Mouse (Mus musculus): ENCODE results near the gene Olfr568. TPM values are rescaled to one million over a fixed set of nuclear protein-coding genes. Genes with fewer than 3 reads are reported as not detected.
A peak's percentile ranks its signal among the peaks of the same experiment; 100 is the strongest.

Olfr568 gene
- not detected for total RNA-seq (2021)
- long read RNA-seq, experiment 1: 0 reads
- long read RNA-seq, experiment 2: 0 reads

GRCm38 (mm10) chr7:102876822-102877221 is at the start of gene Olfr568:
Gene Olfr568 (plus strand): TSS chr7:102877122.
- no peak for DNase-seq (ENCODE audit: low spot score in 2 of 2)

GRCm38 (mm10) chr7:102855807-102856206 is 21.1 kb upstream of the Olfr568 start:
- no peak for DNase-seq (ENCODE audit: low spot score in 2 of 2)

DNA sequence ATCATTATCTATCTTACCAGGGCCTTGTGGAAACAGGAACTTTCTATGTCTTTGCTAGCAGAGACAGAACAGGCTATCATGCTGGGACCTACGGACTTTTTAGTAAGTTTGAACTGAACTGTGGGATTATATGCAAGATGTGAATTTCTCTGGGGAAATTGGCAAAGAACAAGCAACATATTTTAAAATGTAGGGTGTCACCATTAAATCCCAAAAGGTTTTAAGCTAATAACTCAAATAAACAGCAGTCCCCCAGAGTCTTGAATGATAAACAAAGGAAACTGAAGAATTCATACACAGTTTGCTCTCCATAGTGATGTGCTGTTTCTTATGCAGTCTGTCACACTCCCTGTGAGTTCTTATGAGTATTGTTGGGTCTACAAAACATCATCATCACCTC is 18.3 kb upstream of the Olfr568 start, which contains the start of gene Olfr566:
TSS of gene Olfr566 (minus strand) at position 101 of the 400 bp plus-strand sequence.
- no peak for DNase-seq (ENCODE audit: low spot score in 2 of 2)

- DNase-seq (ENCODE audit: low spot score in 2 of 2): no peak
These were observed 13.9 kb downstream of the Olfr568 start, which contains the start of gene Olfr569 for GRCm38 (mm10) chr7:102890782-102891181. Gene Olfr569 (minus strand): TSS chr7:102890882.

GRCm38 (mm10) chr7:102915261-102915660 is 38.3 kb downstream of the Olfr568 start:
- DNase-seq (ENCODE audit: low spot score in 2 of 2): no peak

GRCm38 (mm10) chr7:102916405-102916804 is 39.5 kb downstream of the Olfr568 start:
- DNase-seq (ENCODE audit: low spot score in 2 of 2): no peak

GRCm38 (mm10) chr7:102917032-102917875 is 40.3 kb downstream of the Olfr568 start, which contains the start of gene Olfr571:
Gene Olfr571 (minus strand): TSS chr7:102917536.
- no peak for DNase-seq (ENCODE audit: low spot score in 2 of 2)

DNA sequence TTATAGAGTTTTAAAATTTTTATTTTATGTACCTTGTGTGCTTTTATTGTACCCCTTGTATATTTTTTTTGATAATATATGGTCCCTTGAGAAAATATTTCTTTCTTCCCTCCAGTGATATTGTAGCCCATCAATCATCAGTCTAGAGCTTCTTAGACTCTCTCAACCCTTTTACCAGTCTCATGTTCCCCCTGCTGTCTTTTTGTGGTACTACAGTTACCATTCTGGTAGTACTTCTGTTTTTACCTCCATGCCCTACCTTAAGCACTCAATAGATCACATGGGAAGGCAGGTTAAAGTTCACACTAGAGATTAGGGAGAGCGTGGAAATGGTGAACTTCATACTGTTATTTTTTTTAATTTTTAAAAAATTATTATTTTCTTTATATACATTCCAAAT is 42.7 kb downstream of the Olfr568 start:
- peak in 1 of 2 experiments; percentile 49 for DNase-seq (ENCODE audit: low spot score in 2 of 2)

DNA sequence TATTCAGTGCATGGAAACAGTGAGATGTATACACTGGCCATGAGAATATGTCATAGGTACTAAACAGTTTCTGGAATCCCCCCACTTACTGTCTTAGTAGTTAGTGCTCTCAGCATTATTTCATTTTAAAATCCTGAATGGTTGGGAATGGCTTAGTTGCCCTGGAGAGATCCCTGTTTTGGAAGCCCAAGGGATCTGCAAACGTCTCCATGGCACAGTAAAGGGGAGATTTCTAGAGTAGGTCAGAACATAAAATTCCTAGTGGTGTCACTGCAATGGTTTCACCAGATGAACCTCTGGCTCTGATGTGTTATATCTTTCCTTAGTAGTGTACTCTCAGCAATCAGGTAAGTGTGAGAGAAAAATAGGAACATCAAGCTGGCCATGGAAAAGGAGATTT is 47.2 kb downstream of the Olfr568 start, which contains the start of gene Olfr572:
TSS of gene Olfr572 (plus strand) at position 301 of the 400 bp plus-strand sequence.
- DNase-seq (ENCODE audit: low spot score in 2 of 2): no peak

GRCm38 (mm10) chr7:102927105-102927504 is 50.2 kb downstream of the Olfr568 start:
- no peak for DNase-seq (ENCODE audit: low spot score in 2 of 2)

Other genes with a start within 250 kb of the Olfr568 start
- gene Olfr554, start 238.7 kb upstream of the Olfr568 start, total RNA-seq (2021): not detected
- gene Olfr555, start 218.3 kb upstream of the Olfr568 start, total RNA-seq (2021): not detected
- gene Olfr556, start 212.2 kb upstream of the Olfr568 start, total RNA-seq (2021): under 1 TPM in 1 of 2 experiments, not detected in 1; 0.09 TPM
- gene Trim68, start 189.8 kb upstream of the Olfr568 start, total RNA-seq (2021): 1 to 10 TPM; 5.5 to 6.4 TPM
- under 1 TPM; 0.19 to 0.21 TPM for gene Olfr557, start 181.2 kb upstream of the Olfr568 start, total RNA-seq (2021)
- under 1 TPM; 0.41 to 0.45 TPM for gene Olfr558, start 174.9 kb upstream of the Olfr568 start, total RNA-seq (2021)
- gene Olfr33, start 158.1 kb upstream of the Olfr568 start, total RNA-seq (2021): not detected
- not detected for gene Olfr559, start 149.6 kb upstream of the Olfr568 start, total RNA-seq (2021)
- gene Olfr560, start 117.8 kb upstream of the Olfr568 start, total RNA-seq (2021): not detected
- gene Olfr78, start 117.7 kb upstream of the Olfr568 start, total RNA-seq (2021): under 1 TPM; 0.16 to 0.38 TPM
- gene Olfr561, start 105.9 kb upstream of the Olfr568 start, total RNA-seq (2021): under 1 TPM in 1 of 2 experiments, not detected in 1; 0.24 TPM
- gene Olfr564, start 73.6 kb upstream of the Olfr568 start, total RNA-seq (2021): not detected
- not detected for gene Olfr566, start 18.4 kb upstream of the Olfr568 start, total RNA-seq (2021)
- not detected for gene Olfr569, start 13.8 kb downstream of the Olfr568 start, total RNA-seq (2021)
- under 1 TPM in 1 of 2 experiments, not detected in 1; 0.53 TPM for gene Olfr570, start 17.5 kb downstream of the Olfr568 start, total RNA-seq (2021)
- not detected for gene Olfr571, start 40.4 kb downstream of the Olfr568 start, total RNA-seq (2021)
- gene Olfr572, start 47.3 kb downstream of the Olfr568 start, total RNA-seq (2021): not detected
- not detected for gene Olfr573-ps1, start 65.5 kb downstream of the Olfr568 start, total RNA-seq (2021)
- gene Olfr574, start 71.3 kb downstream of the Olfr568 start, total RNA-seq (2021): not detected
- not detected for gene Olfr575, start 81.7 kb downstream of the Olfr568 start, total RNA-seq (2021)
- not detected for gene Olfr576, start 85.5 kb downstream of the Olfr568 start, total RNA-seq (2021)
- gene Olfr577, start 98.8 kb downstream of the Olfr568 start, total RNA-seq (2021): not detected
- not detected for gene Olfr578, start 112.2 kb downstream of the Olfr568 start, total RNA-seq (2021)
- not detected for gene Olfr582, start 160.9 kb downstream of the Olfr568 start, total RNA-seq (2021)
- gene Olfr583, start 174.2 kb downstream of the Olfr568 start, total RNA-seq (2021): not detected
- not detected for gene Olfr584, start 204.8 kb downstream of the Olfr568 start, total RNA-seq (2021)
- gene Olfr585, start 220.6 kb downstream of the Olfr568 start, total RNA-seq (2021): not detected
- gene Olfr586, start 248.5 kb downstream of the Olfr568 start, total RNA-seq (2021): not detected